Mouse (Mus musculus): ENCODE data around the gene Plac8. TPM values are rescaled to one million over a fixed set of nuclear protein-coding genes. Genes with fewer than 3 reads are reported as not detected.

Gene Plac8
- total and polyA plus RNA-seq, 3 experiments = 1.5 to 8.0 (median 3.1) TPM

GRCm38 (mm10) chr5:100585206-100585644 is 13.2 kb upstream of the Plac8 start:
- TF ChIP-seq EP300 (IDR thresholded peaks at IDR 0.05; ENCODE audit: insufficient read depth, low read depth, low read length) = no peak
- no peak for TF ChIP-seq CTCF (IDR thresholded peaks at IDR 0.05)
- no peak for TF ChIP-seq POLR2A (IDR thresholded peaks at IDR 0.05; ENCODE audit: insufficient read depth, low read depth, low read length)
- H3K27me3 ChIP-seq (ENCODE audit: control insufficient read depth, insufficient read depth, low read length) = no peaks in the 10 kb centered on the region
- no peak overlapping the region for H3K27ac ChIP-seq
- H3K4me1 ChIP-seq (ENCODE audit: control insufficient read depth, insufficient read depth, low read length) = peaks cover 2% of the 10 kb centered on the region
- no peak overlapping the region for H3K9ac ChIP-seq (ENCODE audit: low read depth, low read length)
- no peaks in the 10 kb centered on the region for H3K36me3 ChIP-seq (ENCODE audit: control insufficient read depth, insufficient read depth, low read length)
- DNase-seq = no peak
- H3K79me2 ChIP-seq (replicated peaks; ENCODE audit: control insufficient read depth, insufficient read depth, low read length) = no peaks in the 10 kb centered on the region
- 88% methylated on average over 8 of the region's 8 CpGs for WGBS
- H3K4me3 ChIP-seq = no peak overlapping the region
- intact Hi-C loops (cut with DNase I) = no loop called here

GRCm38 (mm10) chr5:100583066-100583465 is 11.0 kb upstream of the Plac8 start:
- Histone ChIP-seq H3K4me3 (no peak overlapping the region), H3K36me3 (ENCODE audit: control insufficient read depth, insufficient read depth, low read length) (no peaks in the 10 kb centered on the region), H3K27ac (no peak overlapping the region), H3K79me2 (replicated peaks; ENCODE audit: control insufficient read depth, insufficient read depth, low read length) (no peaks in the 10 kb centered on the region), H3K4me1 (ENCODE audit: control insufficient read depth, insufficient read depth, low read length) (no peaks in the 10 kb centered on the region; the same call in 1 of the 2 replicates), H3K27me3 (ENCODE audit: control insufficient read depth, insufficient read depth, low read length) (no peaks in the 10 kb centered on the region), H3K9ac (ENCODE audit: low read depth, low read length) (no peak overlapping the region)
- no peak for DNase-seq
- TF ChIP-seq POLR2A (IDR thresholded peaks at IDR 0.05; ENCODE audit: insufficient read depth, low read depth, low read length) = no peak
- TF ChIP-seq EP300 (IDR thresholded peaks at IDR 0.05; ENCODE audit: insufficient read depth, low read depth, low read length) = no peak
- TF ChIP-seq CTCF (IDR thresholded peaks at IDR 0.05) = no peak
- WGBS = 78% methylated on average over 7 of the region's 7 CpGs
- intact Hi-C loops (cut with DNase I) = no loop called here

GRCm38 (mm10) chr5:100582435-100582826 is 10.4 kb upstream of the Plac8 start:
- Histone ChIP-seq H3K79me2 (replicated peaks; ENCODE audit: control insufficient read depth, insufficient read depth, low read length) (no peaks in the 10 kb centered on the region), H3K4me1 (ENCODE audit: control insufficient read depth, insufficient read depth, low read length) (no peaks in the 10 kb centered on the region; the same call in 1 of the 2 replicates), H3K27ac (no peak overlapping the region), H3K27me3 (ENCODE audit: control insufficient read depth, insufficient read depth, low read length) (no peaks in the 10 kb centered on the region), H3K36me3 (ENCODE audit: control insufficient read depth, insufficient read depth, low read length) (no peaks in the 10 kb centered on the region), H3K4me3 (no peak overlapping the region), H3K9ac (ENCODE audit: low read depth, low read length) (no peak overlapping the region)
- intact Hi-C loops (cut with DNase I) = no loop called here
- TF ChIP-seq POLR2A (IDR thresholded peaks at IDR 0.05; ENCODE audit: insufficient read depth, low read depth, low read length) (no peak), EP300 (IDR thresholded peaks at IDR 0.05; ENCODE audit: insufficient read depth, low read depth, low read length) (no peak), CTCF (IDR thresholded peaks at IDR 0.05) (no peak)
- 72% methylated on average over 5 of the region's 5 CpGs for WGBS
- no peak for DNase-seq

- no peak for TF ChIP-seq EP300 (IDR thresholded peaks at IDR 0.05; ENCODE audit: insufficient read depth, low read depth, low read length)
- TF ChIP-seq POLR2A (IDR thresholded peaks at IDR 0.05; ENCODE audit: insufficient read depth, low read depth, low read length) = no peak
- TF ChIP-seq CTCF (IDR thresholded peaks at IDR 0.05) = no peak
- Histone ChIP-seq H3K27me3 (ENCODE audit: control insufficient read depth, insufficient read depth, low read length) (no peaks in the 10 kb centered on the region), H3K27ac (no peak overlapping the region), H3K4me1 (ENCODE audit: control insufficient read depth, insufficient read depth, low read length) (no peaks in the 10 kb centered on the region; the same call in 1 of the 2 replicates), H3K4me3 (no peak overlapping the region), H3K36me3 (ENCODE audit: control insufficient read depth, insufficient read depth, low read length) (no peaks in the 10 kb centered on the region), H3K79me2 (replicated peaks; ENCODE audit: control insufficient read depth, insufficient read depth, low read length) (no peaks in the 10 kb centered on the region), H3K9ac (ENCODE audit: low read depth, low read length) (no peak overlapping the region)
- intact Hi-C loops (cut with DNase I) = no loop called here
- 41% methylated on average over 11 of the region's 11 CpGs for WGBS
- no peak for DNase-seq
These were observed 9.8 kb upstream of the Plac8 start for GRCm38 (mm10) chr5:100581622-100582434.

GRCm38 (mm10) chr5:100578863-100579411 is 6.9 kb upstream of the Plac8 start:
- H3K9ac ChIP-seq (ENCODE audit: low read depth, low read length) = no peak overlapping the region
- intact Hi-C loops (cut with DNase I) = no loop called here
- no peaks in the 10 kb centered on the region for H3K79me2 ChIP-seq (replicated peaks; ENCODE audit: control insufficient read depth, insufficient read depth, low read length)
- no peak for DNase-seq
- no peak for TF ChIP-seq CTCF (IDR thresholded peaks at IDR 0.05)
- H3K36me3 ChIP-seq (ENCODE audit: control insufficient read depth, insufficient read depth, low read length) = no peaks in the 10 kb centered on the region
- H3K27me3 ChIP-seq (ENCODE audit: control insufficient read depth, insufficient read depth, low read length) = no peaks in the 10 kb centered on the region
- H3K4me1 ChIP-seq (ENCODE audit: control insufficient read depth, insufficient read depth, low read length) = no peaks in the 10 kb centered on the region; the same call in 1 of the 2 replicates
- no peak overlapping the region for H3K27ac ChIP-seq
- H3K4me3 ChIP-seq = no peak overlapping the region
- 76% methylated on average over 5 of the region's 5 CpGs for WGBS

- H3K9ac ChIP-seq (ENCODE audit: low read depth, low read length) = no peak overlapping the region
- TF ChIP-seq EP300 (IDR thresholded peaks at IDR 0.05; ENCODE audit: insufficient read depth, low read depth, low read length) (no peak), POLR2A (IDR thresholded peaks at IDR 0.05; ENCODE audit: insufficient read depth, low read depth, low read length) (no peak), CTCF (IDR thresholded peaks at IDR 0.05) (no peak)
- no peak overlapping the region for H3K4me3 ChIP-seq
- no peaks in the 10 kb centered on the region for H3K27me3 ChIP-seq (ENCODE audit: control insufficient read depth, insufficient read depth, low read length)
- no peaks in the 10 kb centered on the region for H3K4me1 ChIP-seq (ENCODE audit: control insufficient read depth, insufficient read depth, low read length)
- 48% methylated on average over 1 of the region's 1 CpGs for WGBS
- no peaks in the 10 kb centered on the region for H3K36me3 ChIP-seq (ENCODE audit: control insufficient read depth, insufficient read depth, low read length)
- H3K27ac ChIP-seq = no peak overlapping the region
- no peak for DNase-seq
- no peaks in the 10 kb centered on the region for H3K79me2 ChIP-seq (replicated peaks; ENCODE audit: control insufficient read depth, insufficient read depth, low read length)
- intact Hi-C loops (cut with DNase I) = no loop called here
These were observed 2.7 kb upstream of the Plac8 start for GRCm38 (mm10) chr5:100574771-100575170.

Measured in heart, adult 2 months (tissue).